Mouse (Mus musculus) cortical plate, adult 2 months (tissue): Measurements from ENCODE around the gene Fgd4. TPM values are rescaled to one million over a fixed set of nuclear protein-coding genes. Genes with fewer than 3 reads are reported as not detected.
A peak's percentile ranks its signal among the peaks of the same experiment; 100 is the strongest.

Experiments used
- H3K27ac ChIP-seq: fragments of 200-500 bp; 2 replicates; pipeline ENCODE4 v1.5.1; 2012; ENCODE audit warnings: low read length, control low read depth, inconsistent platforms; ENCODE audit not compliant: insufficient read depth
- H3K4me1 ChIP-seq: fragments of 200-500 bp; 2 replicates; pipeline ENCODE4 v1.6.1; 2011; ENCODE audit warnings: low read length; ENCODE audit not compliant: control insufficient read depth, insufficient read depth
- H3K4me3 ChIP-seq: fragments of 200-500 bp; 2 replicates; pipeline ENCODE4 v1.5.1; 2011; ENCODE audit warnings: mild to moderate bottlenecking, low read length, control low read depth; ENCODE audit not compliant: insufficient read depth
- CTCF ChIP-seq: fragments of 200-500 bp; IDR thresholded peaks from 2 replicates; pipeline ENCODE4 v1.5.1; 2011; ENCODE audit warnings: mild to moderate bottlenecking, control low read depth, low read length; ENCODE audit not compliant: insufficient read depth; ENCODE audit errors: extremely low read depth
- POLR2A ChIP-seq: fragments of 200-500 bp; IDR thresholded peaks from 2 replicates; pipeline ENCODE4 v1.6.1; 2011; ENCODE audit warnings: mild to moderate bottlenecking, low read length, control low read depth; ENCODE audit not compliant: insufficient read depth; ENCODE audit errors: extremely low read depth
- polyA plus RNA-seq: library from polyadenylated mRNA; depleted of rRNA; stranded (reverse); fragments of >200 nt; gene quantifications from 2 replicates; pipeline ENCODE4 v1.2.3, GENCODE M21; 2012; rRNA removed

The Fgd4 gene
- polyA plus RNA-seq = 7.6 and 8.2 TPM in 2 replicates

DNA sequence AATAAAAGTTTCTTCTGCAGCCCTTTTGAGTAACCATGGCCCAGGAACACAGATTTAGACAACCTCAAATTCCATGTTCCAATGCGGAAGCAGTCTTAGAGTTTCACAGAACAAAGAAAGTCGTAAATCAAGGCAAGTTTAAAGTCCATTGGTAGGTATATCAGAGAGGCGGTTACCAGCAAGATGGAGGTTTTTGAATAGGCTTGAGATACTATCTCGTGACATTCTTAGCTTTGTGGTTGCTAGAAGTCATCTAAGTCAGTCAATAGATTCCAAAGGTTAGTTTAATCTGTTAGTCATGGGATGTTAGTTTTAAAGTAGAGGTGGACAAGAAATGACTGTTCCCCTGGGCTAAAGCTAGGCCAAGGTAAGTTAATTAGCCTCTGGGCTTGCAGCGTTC is at the start of gene Fgd4:
Gene Fgd4 (minus strand): TSS at position 89 of the 400 bp plus-strand sequence.
- no peak within 1 kb of the TSS for H3K27ac ChIP-seq

GRCm38 (mm10) chr16:16645148-16645547 is 44.8 kb upstream of the Fgd4 start:
- no peaks in the 10 kb centered on the region for H3K4me1 ChIP-seq
- no peak overlapping the region for H3K27ac ChIP-seq
- H3K4me3 ChIP-seq = no peak overlapping the region
- no peak for TF ChIP-seq POLR2A
- TF ChIP-seq CTCF = no peak

More for the DNA sequence above, at the start of gene Fgd4:
- peak within 1 kb of the TSS; percentile 28 for H3K4me3 ChIP-seq
- TF ChIP-seq CTCF (no peak), POLR2A (no peak)
- H3K4me1 ChIP-seq = no peaks in the 10 kb centered on the region

DNA sequence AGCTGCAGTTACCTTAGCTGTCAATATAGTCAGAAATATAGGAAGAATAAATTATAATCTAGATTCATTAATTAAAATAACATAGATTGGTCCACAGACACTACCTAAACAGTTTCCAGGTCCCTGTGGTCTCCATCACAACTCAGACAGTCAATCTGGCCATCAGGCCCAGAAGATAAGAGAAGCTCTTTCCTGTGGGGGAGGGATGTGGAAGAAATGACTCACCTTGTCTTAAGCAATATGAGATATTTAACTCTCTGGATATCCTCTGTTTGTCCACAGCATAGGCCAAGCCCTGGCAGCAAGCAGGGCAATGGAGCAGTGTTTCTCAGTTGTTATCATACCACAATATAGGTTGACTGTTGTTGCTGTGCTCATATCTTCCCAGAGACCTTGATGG is 33.4 kb upstream of the Fgd4 start:
- H3K4me3 ChIP-seq = no peak overlapping the region
- no peak overlapping the region for H3K27ac ChIP-seq
- TF ChIP-seq CTCF (no peak), POLR2A (no peak)
- H3K4me1 ChIP-seq = no peaks in the 10 kb centered on the region

GRCm38 (mm10) chr16:16599586-16600401 is 555 bp downstream of the Fgd4 start:
- no peak overlapping the region for H3K27ac ChIP-seq
- TF ChIP-seq POLR2A (no peak), CTCF (no peak)
- H3K4me3 ChIP-seq = peak overlapping the region; percentile 28
- H3K4me1 ChIP-seq = no peaks in the 10 kb centered on the region

- no peak overlapping the region for H3K27ac ChIP-seq
- 0 out of 2 replicates have a peak, but pooled peaks have one; percentile 14 for TF ChIP-seq CTCF
- TF ChIP-seq POLR2A = no peak
- H3K4me1 ChIP-seq = no peaks in the 10 kb centered on the region
- no peak overlapping the region for H3K4me3 ChIP-seq
Observed at GRCm38 (mm10) chr16:16596582-16596981, 3.8 kb downstream of the Fgd4 start.

- H3K27ac ChIP-seq = no peak overlapping the region
- H3K4me1 ChIP-seq = no peaks in the 10 kb centered on the region
- TF ChIP-seq CTCF = no peak
- TF ChIP-seq POLR2A = no peak
- H3K4me3 ChIP-seq = no peak overlapping the region
Observed at GRCm38 (mm10) chr16:16592622-16593021, 7.7 kb downstream of the Fgd4 start.

- H3K4me1 ChIP-seq = no peaks in the 10 kb centered on the region
- no peak overlapping the region for H3K27ac ChIP-seq
- H3K4me3 ChIP-seq = no peak overlapping the region
- TF ChIP-seq CTCF (peak; percentile 72), POLR2A (no peak)
Observed at GRCm38 (mm10) chr16:16584409-16585032, 15.8 kb downstream of the Fgd4 start.

GRCm38 (mm10) chr16:16576556-16576955 is 23.8 kb downstream of the Fgd4 start:
- Histone ChIP-seq H3K27ac (no peak overlapping the region), H3K4me1 (no peaks in the 10 kb centered on the region), H3K4me3 (no peak overlapping the region)
- no peak for TF ChIP-seq CTCF
- no peak for TF ChIP-seq POLR2A

GRCm38 (mm10) chr16:16574508-16574907 is 25.8 kb downstream of the Fgd4 start:
- TF ChIP-seq POLR2A (no peak), CTCF (no peak)
- Histone ChIP-seq H3K27ac (no peak overlapping the region), H3K4me1 (no peaks in the 10 kb centered on the region), H3K4me3 (no peak overlapping the region)

DNA sequence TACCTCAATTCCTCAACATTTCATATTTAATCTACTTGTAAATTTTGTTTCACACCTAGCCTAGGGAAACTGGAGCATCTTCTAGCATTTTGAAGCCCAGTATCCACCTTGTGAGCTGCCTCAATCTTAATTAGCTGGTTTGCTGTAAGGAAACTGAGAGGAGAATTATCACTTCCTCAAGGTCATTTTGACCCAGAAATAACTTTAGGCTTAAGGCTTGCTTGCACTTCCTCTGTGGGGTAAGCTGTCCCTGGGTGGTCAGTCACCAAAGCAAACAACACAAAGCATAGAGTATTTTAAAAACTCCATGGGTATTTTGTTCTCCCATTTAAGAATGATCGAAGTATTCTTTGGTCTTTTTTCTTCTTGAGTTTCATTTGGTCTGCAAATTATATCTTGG is 27.2 kb downstream of the Fgd4 start:
- TF ChIP-seq POLR2A (no peak), CTCF (no peak)
- Histone ChIP-seq H3K27ac (no peak overlapping the region), H3K4me1 (no peaks in the 10 kb centered on the region), H3K4me3 (no peak overlapping the region)
